Mouse (Mus musculus) layer of hippocampus, postnatal 25 days (tissue): ENCODE measurements around the gene Cxadr. TPM values are rescaled to one million over a fixed set of nuclear protein-coding genes. Genes with fewer than 3 reads are reported as not detected.

Experiments
- total RNA-seq, 2 experiments: library from RNA; stranded (reverse); gene quantifications; 2 replicates each; pipeline ENCODE4 v1.2.3; 2021

Gene Cxadr
- total RNA-seq, 2 experiments from 2014 or later = 18.0 to 24.3 TPM

Other genes starting within 250 kb of the Cxadr start
- 10 to 100 TPM; 11.2 to 14.6 TPM for gene Btg3, start 75.7 kb downstream of the Cxadr start, total RNA-seq